Mouse (Mus musculus) frontal cortex, postnatal 14 days (tissue): Measurements from ENCODE around the gene March8.
"Not testable (repeated sequence)": the region's sequence is repeated elsewhere in the genome, so short reads cannot be mapped to it uniquely, and the experiment has no call there.

ENCODE experiments used
- DNase-seq, 2 experiments: peaks; one replicate each; pipeline ENCODE4 v3.0.0; 2022; ENCODE audit warnings: low spot score in 2 of 2

March8 gene

DNA sequence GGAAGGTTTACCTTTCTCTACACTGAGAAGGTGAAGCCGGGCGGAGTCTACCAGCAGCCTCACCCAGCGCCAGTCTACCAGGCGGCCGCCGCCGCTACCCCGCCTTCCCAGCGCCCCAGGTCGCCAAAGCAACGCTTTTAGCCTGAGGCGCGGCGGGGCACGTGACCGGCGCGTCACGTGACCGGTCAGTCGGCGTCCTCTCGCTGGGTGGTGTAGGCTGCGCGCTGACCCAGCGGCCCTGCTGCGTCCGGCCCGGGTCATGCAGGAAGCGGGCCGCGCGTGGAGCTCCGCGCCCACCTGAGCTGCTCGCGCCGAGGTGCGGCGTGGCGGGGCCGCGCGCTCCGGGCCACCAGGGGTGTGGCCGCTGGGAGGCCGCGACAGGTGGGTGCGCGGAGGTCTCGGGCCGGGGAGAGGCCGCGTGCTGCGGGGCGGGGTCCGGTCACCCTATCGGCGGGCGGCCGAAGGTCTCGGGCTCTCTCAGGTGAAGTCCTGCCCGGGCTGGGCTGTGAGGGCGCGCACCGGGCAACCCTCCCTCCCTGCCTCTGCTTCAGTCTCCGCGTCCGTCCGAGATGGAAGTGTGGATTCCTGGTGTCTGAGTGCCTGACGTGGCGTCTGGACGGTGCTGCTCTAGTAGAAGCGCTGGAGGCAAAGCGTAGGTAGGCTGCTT, at the start of gene March8:
Gene March8 (plus strand): TSS at position 190 of the 667 bp plus-strand sequence.
- DNase-seq = peak; percentile 71 to 80

- DNase-seq = no peak
Measured at GRCm38 (mm10) chr6:116311411-116311810, 26.4 kb upstream of the March8 start.

GRCm38 (mm10) chr6:116319259-116319658, 18.6 kb upstream of the March8 start:
- DNase-seq = no peak

DNA sequence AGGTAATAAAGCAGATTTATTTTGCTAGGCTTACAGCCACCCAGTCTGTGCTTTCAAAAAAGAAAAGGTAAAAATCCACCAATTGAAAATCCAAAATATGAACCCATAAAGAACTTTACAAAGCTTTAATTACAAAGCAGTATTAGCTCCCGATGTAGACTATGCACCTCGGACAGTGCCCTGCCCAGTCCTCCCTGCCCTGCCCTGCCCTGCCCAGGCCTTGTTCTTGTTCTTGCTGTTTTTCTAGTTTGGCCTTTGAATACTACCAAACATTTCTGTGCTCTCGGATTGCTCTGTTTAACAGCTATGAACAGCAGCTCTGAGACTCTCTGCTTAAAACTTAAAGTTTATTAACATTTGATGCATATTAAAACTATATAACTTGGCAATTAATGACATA, 11.2 kb upstream of the March8 start:
- no peak for DNase-seq

- DNase-seq = no peak
Measured at GRCm38 (mm10) chr6:116331396-116331795, 6.4 kb upstream of the March8 start.

- DNase-seq = no peak
Measured at GRCm38 (mm10) chr6:116337466-116337834, 374 bp upstream of the March8 start.

DNA sequence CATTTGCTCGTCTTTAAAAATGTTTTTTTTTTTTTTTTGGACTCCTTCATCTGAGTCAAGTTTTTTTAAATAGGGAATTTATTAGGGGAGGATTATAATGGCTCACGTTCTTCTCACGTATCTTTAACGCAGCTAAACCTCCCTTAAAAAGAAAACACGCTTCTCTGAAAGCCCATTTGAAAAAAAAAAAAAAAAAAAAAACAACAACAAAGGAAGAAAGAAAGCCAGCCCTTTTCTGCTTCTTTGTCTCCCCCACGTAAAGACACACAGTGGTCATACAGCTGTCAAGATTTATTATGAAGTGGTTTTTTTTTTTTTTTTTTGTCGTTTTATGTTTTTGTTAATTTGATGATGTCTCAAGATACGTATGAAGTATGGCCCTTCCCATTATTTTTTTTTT, 696 bp downstream of the March8 start:
- DNase-seq = no peak

GRCm38 (mm10) chr6:116339088-116339487, 1.3 kb downstream of the March8 start:
- DNase-seq = no peak

- no peak for DNase-seq
Measured at GRCm38 (mm10) chr6:116340521-116340920, 2.7 kb downstream of the March8 start.

DNA sequence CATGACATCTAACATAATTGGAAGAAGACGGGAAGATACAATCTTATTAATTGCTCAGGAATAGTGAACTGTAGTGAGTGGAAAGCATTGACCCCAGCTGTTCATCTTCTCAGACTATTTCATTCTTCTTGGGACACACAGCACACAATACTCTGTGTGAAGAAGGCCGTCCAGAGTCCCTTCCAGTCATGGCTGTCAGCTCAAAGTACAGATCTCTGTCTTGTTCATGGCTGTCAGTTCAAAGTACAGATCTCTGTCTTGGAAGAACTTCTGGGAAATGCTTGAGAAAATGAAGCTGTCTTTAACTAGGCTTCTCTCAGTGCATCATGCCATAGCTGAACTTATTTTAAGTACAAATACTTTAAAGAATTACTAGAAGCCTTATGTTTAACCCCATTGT, 10.1 kb downstream of the March8 start:
- no peak for DNase-seq

GRCm38 (mm10) chr6:116349997-116350396, 12.2 kb downstream of the March8 start:
- DNase-seq = no peak

GRCm38 (mm10) chr6:116350643-116351042, 12.8 kb downstream of the March8 start:
- no peak for DNase-seq

DNA sequence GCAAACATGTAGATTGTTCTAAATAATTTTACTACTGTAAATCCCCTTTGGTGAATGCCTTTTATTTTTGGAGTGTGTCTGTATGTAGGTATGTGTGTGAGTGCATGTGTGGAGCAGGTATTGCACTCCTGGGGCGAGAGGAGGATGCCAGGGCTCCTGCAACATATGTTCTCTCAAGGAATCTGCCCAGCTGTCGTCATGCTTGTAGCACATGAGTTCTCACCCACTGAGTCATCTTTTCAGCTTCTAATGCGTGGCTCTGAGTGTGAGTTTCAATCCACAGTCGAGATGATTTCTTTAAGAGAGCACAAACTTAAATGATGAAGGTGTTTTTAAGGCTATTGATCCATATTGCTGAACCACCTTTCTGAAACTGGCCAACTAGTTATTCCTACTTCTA, 13.7 kb downstream of the March8 start:
- no peak for DNase-seq

GRCm38 (mm10) chr6:116353428-116353827, 15.6 kb downstream of the March8 start:
- DNase-seq = no peak

GRCm38 (mm10) chr6:116356311-116356947, 18.6 kb downstream of the March8 start:
- not testable (repeated sequence) for DNase-seq

DNA sequence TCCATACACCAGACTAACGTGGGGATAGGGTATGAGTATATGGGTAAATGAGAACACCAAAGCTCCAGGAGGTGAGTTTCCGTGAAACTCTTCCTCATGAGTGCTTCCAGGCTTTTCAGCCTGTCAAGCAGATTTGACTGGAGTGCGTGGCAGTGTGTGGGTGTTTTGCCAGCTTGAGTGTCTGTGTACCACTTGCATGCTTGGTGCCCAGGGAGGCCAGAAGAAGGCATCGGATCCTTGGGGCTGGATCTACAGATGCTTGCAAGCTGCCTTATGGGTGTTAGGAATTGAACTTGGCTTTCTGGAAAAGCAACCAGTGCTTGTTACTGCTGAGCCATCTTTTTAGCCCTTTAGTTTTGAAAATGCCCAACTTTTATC, 19.1 kb downstream of the March8 start:
- DNase-seq = no peak

DNA sequence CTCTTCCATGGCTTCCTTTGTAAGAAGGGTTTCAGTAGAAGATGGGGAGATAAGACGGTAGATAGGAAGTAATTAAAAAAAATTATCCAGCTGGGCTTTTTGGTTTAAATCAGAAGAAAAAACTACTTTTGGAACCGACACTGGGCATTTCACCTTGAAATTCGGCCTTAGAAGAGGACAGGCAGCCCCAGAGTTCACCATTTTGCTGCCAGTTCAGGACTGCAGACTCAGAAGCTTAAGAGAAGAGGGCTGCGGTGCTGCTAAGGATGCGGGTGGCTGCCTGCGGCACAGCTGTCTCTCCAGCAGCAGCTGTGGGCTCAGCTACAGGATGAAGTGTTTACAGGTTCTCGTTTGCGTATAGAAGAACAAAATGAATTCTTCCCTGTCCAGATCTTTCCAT, 20.2 kb downstream of the March8 start:
- DNase-seq = no peak

GRCm38 (mm10) chr6:116359256-116359655, 21.4 kb downstream of the March8 start:
- no peak for DNase-seq

DNA sequence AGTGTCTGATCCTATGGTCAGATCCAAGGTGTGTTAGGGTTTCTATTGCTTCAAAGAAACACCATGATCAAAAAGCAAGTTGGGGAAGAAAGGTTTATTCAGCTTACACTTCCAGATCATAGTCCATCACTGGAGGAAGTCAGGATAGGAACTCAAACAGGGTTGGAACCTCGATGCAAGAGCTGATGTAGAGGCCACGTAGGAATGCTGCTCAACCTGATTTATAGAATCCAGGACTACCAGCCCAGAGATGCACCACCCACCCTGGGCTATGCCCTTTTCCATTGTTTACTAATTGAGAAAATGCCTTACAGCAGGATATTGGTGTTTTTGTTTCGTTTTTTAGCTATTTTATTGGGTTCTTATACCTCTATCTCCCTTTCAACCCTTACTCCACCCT, 23.6 kb downstream of the March8 start:
- no peak for DNase-seq

DNA sequence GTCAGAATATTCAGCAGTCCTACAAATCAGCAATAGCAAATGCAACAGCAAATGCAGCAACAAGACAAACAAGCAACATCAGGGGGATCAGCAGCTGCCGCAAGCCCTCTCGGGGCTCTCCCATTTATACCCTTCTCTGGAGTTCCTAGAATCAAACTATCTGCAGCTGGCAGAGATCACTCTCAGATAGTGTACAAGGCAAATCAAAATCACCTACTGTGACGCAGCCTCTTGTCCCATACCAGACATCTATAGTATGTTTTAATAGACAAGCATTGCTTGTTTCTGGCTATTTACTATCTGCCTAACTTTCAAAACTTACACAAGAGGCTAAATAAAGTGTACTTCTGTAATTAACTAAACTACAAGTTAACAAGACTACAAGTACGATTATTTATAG, 24.2 kb downstream of the March8 start:
- no peak for DNase-seq

DNA sequence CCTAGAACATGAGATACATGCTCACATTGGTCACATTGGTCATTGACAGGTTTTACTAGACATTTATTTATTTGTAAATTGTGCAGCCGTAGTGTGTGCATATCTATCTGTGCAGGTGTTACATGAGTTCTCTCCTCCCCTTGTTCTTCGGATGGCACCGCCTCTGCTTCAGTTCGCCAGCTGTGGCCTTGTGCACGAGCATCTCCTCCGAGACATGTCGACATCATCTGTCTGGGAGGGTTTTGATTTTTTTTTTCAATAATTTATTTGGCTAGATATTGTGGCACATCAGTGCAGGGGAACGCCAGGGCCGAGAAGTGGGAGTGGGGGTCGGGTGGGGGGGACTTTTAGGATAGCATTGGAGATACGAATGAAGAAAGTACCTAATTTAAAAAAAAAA, 30.1 kb downstream of the March8 start:
- DNase-seq = no peak

GRCm38 (mm10) chr6:116369811-116370210, 32.0 kb downstream of the March8 start:
- no peak for DNase-seq

DNA sequence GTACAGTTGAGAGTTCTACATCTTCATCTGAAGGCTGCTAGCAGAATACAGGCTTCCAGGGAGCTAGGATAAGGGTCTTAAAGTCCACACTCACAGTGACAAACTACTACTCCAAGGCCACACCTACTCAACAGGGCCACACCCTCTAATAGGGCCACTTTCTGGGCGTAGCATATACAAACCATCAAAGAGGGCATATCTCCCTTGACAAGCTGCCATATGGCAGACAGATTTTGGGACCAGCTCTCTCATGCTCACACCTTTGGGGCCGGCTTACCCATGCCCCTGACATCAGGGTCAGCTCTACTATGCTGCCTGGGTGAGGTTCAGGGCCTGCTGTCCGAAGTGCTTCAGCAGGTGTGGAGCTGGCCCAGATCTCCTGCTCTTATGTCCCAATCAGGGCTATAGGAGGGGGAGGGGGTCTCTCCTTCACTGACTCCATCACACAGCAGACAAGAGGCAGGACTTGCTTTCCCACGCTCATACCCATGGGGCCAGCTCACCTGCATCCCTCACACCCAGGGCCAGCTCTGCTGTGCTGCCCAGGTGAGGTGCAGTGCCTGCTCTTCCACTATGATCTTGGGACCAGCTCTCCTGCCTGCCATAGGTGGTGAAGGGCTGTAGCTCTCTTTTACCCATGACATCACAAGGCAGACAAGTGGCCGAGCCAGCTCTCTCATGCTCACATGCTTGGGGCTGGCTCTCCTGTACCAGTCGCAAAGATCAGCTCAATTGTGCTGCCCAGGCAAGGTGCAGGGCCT, 32.6 kb downstream of the March8 start:
- no peak for DNase-seq
